Mouse (Mus musculus) spleen, adult 2 months (tissue): ENCODE data around the gene Tmem171.

Experiments
- CTCF ChIP-seq: fragments of 200-500 bp; IDR thresholded peaks from 2 replicates; pipeline ENCODE4 v1.5.1; 2011; ENCODE audit warnings: mild to moderate bottlenecking, inconsistent platforms; ENCODE audit not compliant: insufficient read depth, insufficient read length, insufficient replicate concordance; ENCODE audit errors: extremely low read depth
- POLR2A ChIP-seq: fragments of 200-500 bp; IDR thresholded peaks from 2 replicates; pipeline ENCODE4 v1.6.1; 2011; ENCODE audit warnings: low read depth, low read length, inconsistent platforms

DNA sequence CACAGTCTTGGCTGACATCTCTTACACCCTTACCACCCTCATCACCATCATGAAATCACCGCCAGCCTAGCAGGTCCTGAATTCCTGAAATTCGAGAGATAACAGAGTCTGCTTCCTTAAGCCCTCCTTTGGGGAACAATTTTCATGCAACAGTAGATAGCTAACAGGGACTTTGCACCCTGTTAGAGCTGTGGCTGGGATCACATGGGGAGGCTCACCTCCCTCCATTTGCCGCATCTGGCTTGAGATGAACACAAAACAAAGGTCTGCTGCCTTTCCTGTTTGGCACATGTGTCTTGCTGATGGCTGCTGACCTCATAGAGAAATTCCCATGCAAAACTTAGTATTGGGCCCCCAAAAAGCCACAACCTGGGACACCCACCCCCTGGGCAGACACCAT lies 27.3 kb downstream of the Tmem171 start:
- TF ChIP-seq CTCF (no peak), POLR2A (no peak)
